Mouse (Mus musculus) neural tube, embryonic 10.5 days (tissue): ENCODE measurements around the gene Dbf4.

ENCODE experiments used
- DNase-seq: peaks from one replicate; pipeline ENCODE4 v3.0.0-alpha.2; 2017; ENCODE audit warnings: low spot score; ENCODE audit errors: extremely low spot score

Gene Dbf4

DNA sequence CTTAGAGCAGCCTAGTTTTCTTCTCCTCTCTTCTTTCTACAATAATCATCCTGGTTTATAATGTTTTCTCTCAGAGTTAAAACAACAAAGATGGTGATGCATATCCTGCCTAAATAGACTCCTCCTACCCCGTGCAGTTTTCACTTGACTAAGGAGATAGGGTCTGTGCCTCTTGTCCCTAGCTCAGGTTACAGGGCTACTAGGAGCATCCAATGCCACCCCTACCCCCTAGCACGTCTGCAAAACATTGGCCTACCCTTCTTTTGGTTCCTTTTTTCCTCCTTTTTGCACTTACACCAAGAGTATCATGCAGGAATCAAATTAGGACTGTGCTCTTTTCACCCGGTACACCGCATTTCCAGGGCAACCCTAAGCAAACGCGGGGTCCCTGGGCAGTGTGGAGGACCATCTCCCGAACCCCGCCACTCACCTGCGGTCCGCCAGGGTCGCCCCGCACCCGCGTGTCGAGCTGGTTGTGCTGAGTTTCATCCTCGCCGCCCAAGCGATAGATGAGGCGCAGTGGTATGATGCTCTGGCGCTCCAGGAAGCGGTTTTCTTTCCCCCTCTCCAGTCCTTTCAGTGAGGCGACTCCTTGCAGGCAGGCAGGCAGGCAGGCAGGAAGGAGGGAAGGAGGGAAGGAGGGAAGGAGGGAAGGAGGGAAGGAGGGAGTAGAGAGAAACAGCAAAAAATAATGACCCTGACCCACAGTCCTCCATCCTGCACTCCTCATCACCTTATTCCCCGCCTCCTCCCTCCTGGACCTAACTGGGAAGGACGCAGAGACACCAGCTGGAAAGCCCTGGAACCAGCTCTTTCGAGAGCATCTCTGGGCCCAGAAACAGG is 55.5 kb downstream of the Dbf4 start:
- DNase-seq: peak; percentile 58

- no peak for DNase-seq
Measured at GRCm38 (mm10) chr5:8362361-8362760, 60.2 kb downstream of the Dbf4 start.

- DNase-seq: no peak
Measured at GRCm38 (mm10) chr5:8357677-8358076, 64.8 kb downstream of the Dbf4 start.

- DNase-seq: no peak
Measured at GRCm38 (mm10) chr5:8356885-8357651, 65.4 kb downstream of the Dbf4 start.

DNA sequence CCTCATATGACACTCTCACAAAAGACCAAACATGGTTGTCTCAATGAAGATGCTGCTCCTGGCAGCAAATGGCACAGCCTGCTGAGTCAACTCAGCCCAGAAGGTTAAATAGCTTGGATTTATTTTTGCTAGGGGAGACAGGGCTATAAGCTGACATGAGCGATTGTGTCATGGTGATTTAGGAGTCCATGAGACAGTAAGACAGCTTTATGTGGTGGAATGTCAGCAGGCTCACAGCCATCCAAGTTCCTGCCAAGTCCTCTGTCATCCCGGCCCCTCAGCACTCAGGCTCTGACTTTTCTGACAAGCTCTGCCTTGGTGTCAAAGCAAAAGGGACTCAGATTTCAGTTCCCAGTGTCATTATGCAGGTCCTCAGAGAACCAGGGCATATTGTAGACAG is 66.2 kb downstream of the Dbf4 start:
- DNase-seq: no peak

- DNase-seq: no peak
Measured at GRCm38 (mm10) chr5:8349557-8349956, 73.0 kb downstream of the Dbf4 start.
